Mouse (Mus musculus): ENCODE data around the gene Olfr641. TPM values are rescaled to one million over a fixed set of nuclear protein-coding genes. Genes with fewer than 3 reads are reported as not detected.

Gene Olfr641
- polyA plus RNA-seq (2016; fragmentation: Nextera tagmentation; extraction: Ambion mirVana), result not detected in 2 replicates

DNA sequence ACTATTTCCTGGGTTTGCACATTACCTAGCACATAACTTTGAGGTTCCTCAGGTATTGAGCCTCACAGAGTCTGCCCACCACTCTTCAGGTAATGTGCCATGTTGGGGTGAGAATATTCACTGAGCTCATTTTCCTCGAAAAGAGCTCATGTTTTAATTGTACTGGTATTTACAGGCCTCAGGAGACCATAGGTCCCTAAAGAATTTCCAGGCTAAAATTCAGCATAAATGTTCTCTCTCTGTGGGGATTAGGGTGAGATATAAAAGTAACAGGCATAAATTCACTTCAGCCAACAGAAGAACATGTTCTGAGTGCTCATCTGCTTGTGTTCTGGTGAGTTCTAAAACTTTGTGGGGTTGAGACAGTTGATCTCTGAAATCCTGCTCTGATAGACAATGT lies at the start of gene Olfr641:
Olfr641 (plus strand) TSS at position 301 of the 400 bp plus-strand sequence.
- H3K9me3 ChIP-seq (replicated peaks), result no peaks in the 10 kb centered on the region
- no peaks in the 10 kb centered on the region for H3K27me3 ChIP-seq (replicated peaks)
- no peak within 1 kb of the TSS for H3K27ac ChIP-seq
- no peaks in the 10 kb centered on the region for H3K36me3 ChIP-seq
- H3K9ac ChIP-seq, result no peak within 1 kb of the TSS
- no peaks in the 10 kb centered on the region for H3K4me1 ChIP-seq
- WGBS (ENCODE audit: insufficient replicate concordance), result 43% methylated on average over 1 of the region's 1 CpGs
- no peak within 1 kb of the TSS for H3K4me3 ChIP-seq
- H3K4me2 ChIP-seq, result no peak within 1 kb of the TSS
- ATAC-seq, result no peak

DNA sequence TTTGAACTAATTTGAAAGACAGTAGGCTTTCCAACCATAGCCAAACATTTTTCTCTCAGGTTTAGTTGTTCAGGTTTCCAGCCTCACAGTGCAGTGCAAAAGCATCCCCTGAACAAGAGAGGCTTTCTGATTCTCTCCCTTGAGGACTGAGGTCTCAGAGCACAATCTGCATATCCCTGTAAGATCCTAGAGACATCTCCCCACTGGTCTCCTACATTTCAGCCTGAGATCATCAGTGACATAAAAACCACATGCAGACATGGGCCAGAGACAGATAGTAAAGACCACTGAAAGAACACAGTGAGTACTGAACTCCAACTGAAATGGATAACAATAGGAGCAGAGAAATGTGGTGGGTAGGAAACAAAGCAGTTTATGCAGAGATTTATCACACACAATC lies 36.8 kb upstream of the Olfr641 start, which contains the start of gene Olfr638:
Olfr638 (plus strand) TSS at position 301 of the 400 bp plus-strand sequence.
- no peaks in the 10 kb centered on the region for H3K36me3 ChIP-seq
- H3K4me1 ChIP-seq, result no peaks in the 10 kb centered on the region
- no peak within 1 kb of the TSS for H3K4me2 ChIP-seq
- ATAC-seq, result no peak
- H3K9me3 ChIP-seq (replicated peaks), result no peaks in the 10 kb centered on the region
- H3K4me3 ChIP-seq, result no peak within 1 kb of the TSS
- no peak within 1 kb of the TSS for H3K9ac ChIP-seq
- no peak within 1 kb of the TSS for H3K27ac ChIP-seq
- no peaks in the 10 kb centered on the region for H3K27me3 ChIP-seq (replicated peaks)

DNA sequence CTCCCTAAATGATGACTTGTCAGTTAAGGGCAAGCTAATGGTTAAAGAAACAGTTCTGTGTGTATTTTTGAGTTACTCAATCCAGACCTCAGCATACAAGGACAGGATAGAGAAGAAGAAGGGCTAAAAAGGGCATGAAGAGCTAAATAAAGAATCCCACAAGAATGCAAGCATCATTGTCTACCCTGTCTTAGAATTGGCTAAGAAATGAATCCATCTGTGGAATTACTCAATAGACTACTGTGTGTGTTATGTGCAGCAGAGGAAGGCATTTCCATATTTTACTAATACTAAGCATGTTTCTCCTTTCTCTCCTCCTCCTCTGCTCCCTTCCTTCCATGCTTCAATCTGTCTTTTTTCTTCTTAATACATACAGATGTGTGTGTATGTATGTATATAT lies 36.1 kb upstream of the Olfr641 start:
- H3K27me3 ChIP-seq (replicated peaks), result no peaks in the 10 kb centered on the region
- ATAC-seq, result no peak
- no peaks in the 10 kb centered on the region for H3K9me3 ChIP-seq (replicated peaks)
- H3K4me3 ChIP-seq, result no peak overlapping the region
- H3K36me3 ChIP-seq, result no peaks in the 10 kb centered on the region
- no peak overlapping the region for H3K27ac ChIP-seq
- no peaks in the 10 kb centered on the region for H3K4me1 ChIP-seq
- H3K4me2 ChIP-seq, result no peak overlapping the region
- no peak overlapping the region for H3K9ac ChIP-seq

DNA sequence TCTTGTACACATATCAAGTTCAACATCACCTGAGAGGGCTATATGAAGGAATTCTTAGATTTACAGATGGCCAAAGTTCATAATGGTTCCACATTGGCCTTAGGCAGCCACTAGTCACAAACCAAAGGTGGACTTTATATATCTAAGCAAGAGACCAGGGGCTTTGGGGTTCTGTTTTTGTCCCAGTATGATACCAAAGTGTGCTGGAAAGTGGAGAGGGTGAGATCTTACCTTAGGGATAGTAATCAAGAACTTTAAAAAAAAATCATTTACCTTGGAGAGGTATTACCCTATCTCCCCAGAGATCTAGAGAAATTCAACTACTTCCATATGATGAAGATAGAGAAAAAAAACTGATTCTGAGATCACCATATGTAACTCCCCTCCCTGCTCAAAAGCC lies 18.0 kb upstream of the Olfr641 start, which contains the start of gene Olfr639:
Olfr639 (minus strand) TSS at position 101 of the 400 bp plus-strand sequence.
- Histone ChIP-seq H3K36me3 (no peaks in the 10 kb centered on the region), H3K27ac (no peak within 1 kb of the TSS), H3K4me1 (no peaks in the 10 kb centered on the region), H3K4me2 (no peak within 1 kb of the TSS), H3K4me3 (no peak within 1 kb of the TSS), H3K27me3 (replicated peaks) (no peaks in the 10 kb centered on the region), H3K9me3 (replicated peaks) (no peaks in the 10 kb centered on the region), H3K9ac (no peak within 1 kb of the TSS)
- ATAC-seq, result no peak

DNA sequence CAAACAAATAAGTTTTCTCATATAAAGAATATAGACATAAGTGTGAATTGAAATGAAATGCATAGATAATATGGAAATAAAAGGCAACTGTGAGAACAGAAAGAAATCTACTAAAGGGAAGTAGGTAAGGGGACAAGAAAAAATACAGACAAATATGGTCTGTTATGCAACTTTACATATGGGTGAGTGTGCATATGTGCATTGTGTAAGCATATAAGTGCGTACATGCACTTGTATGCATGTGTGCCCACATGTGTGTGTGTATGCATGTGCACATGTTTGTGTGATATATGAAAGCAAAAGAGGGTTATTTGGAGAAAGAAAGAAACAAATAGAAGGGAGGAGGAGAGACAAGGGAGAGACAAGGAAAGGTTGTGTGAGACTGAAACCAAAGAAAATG lies 16.3 kb upstream of the Olfr641 start:
- no peaks in the 10 kb centered on the region for H3K36me3 ChIP-seq
- no peak for ATAC-seq
- 68% methylated on average over 1 of the region's 1 CpGs for WGBS (ENCODE audit: insufficient replicate concordance)

DNA sequence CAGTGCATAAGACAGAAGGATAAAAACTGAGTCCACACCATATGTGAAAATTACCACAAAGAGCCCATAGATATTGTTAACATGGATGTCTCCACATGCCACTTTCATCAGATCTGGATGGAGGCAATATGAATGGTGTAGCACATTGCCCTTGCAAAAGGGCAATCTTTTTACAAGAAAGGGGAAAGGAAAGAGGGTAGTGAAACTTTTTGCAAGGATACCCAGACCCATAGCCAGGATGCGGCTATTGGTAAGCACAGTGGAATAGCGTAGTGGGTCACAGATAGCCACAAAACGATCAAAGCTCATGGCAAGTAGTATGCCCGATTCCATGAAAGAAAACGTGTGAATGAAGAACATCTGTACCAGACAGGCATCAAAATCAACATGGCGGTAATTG lies 13.6 kb upstream of the Olfr641 start:
- WGBS (ENCODE audit: insufficient replicate concordance), result 77% methylated on average over 6 of the region's 6 CpGs
- Histone ChIP-seq H3K27ac (no peak overlapping the region), H3K4me2 (no peak overlapping the region), H3K4me3 (no peak overlapping the region), H3K9ac (no peak overlapping the region), H3K36me3 (no peaks in the 10 kb centered on the region), H3K27me3 (replicated peaks) (no peaks in the 10 kb centered on the region), H3K9me3 (replicated peaks) (no peaks in the 10 kb centered on the region), H3K4me1 (no peaks in the 10 kb centered on the region)
- ATAC-seq, result no peak

More for the DNA sequence above, 16.3 kb upstream of the Olfr641 start:
- Histone ChIP-seq H3K27ac (no peak overlapping the region), H3K9ac (no peak overlapping the region), H3K27me3 (replicated peaks) (no peaks in the 10 kb centered on the region), H3K4me2 (no peak overlapping the region), H3K4me1 (no peaks in the 10 kb centered on the region), H3K4me3 (no peak overlapping the region), H3K9me3 (replicated peaks) (no peaks in the 10 kb centered on the region)

DNA sequence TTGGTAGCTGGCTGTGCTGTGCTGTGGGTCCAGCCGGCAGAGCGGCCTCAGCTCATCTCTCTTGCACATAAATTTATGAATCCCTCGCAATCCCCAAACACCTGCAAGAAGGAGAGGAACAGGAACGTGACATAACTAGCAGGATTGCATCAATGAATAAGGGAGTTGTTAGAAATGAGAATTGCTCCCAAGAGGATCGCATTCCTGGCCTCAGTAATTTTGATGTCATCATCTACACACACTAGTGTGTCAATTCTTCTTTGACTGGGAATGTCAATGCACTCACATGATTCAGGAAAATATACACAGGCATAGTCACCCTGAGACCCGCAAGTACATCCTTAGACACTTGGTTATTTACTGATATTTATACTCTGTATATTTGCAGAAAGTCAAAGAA lies 9.8 kb upstream of the Olfr641 start, which contains the start of gene Olfr640:
Olfr640 (minus strand) TSS at position 101 of the 400 bp plus-strand sequence.
- no peak for ATAC-seq
- Histone ChIP-seq H3K36me3 (no peaks in the 10 kb centered on the region), H3K4me2 (no peak within 1 kb of the TSS), H3K4me3 (no peak within 1 kb of the TSS), H3K4me1 (no peaks in the 10 kb centered on the region), H3K9ac (no peak within 1 kb of the TSS), H3K27ac (no peak within 1 kb of the TSS), H3K27me3 (replicated peaks) (no peaks in the 10 kb centered on the region), H3K9me3 (replicated peaks) (no peaks in the 10 kb centered on the region)
- WGBS (ENCODE audit: insufficient replicate concordance), result 65% methylated on average over 6 of the region's 6 CpGs

DNA sequence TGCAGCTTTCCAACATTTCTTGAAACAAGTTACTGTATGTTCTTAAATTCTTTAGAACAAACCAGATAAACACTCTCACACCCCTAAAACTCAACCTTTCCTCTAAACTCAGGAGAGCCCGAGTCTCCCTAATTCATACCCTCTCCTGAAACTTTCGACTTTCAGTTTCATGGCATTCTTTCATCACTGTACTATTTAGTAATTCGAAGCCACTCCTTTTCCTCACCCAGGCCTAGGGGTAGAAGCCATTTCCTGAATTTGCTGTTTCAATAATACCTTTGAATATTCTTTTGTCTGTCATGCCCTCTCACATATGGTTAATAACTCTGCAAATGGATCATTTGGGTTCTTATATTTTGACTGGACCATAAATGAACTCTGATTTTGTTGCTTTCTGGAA lies 8.3 kb upstream of the Olfr641 start:
- no peaks in the 10 kb centered on the region for H3K9me3 ChIP-seq (replicated peaks)
- H3K27me3 ChIP-seq (replicated peaks), result no peaks in the 10 kb centered on the region
- 62% methylated on average over 3 of the region's 3 CpGs for WGBS (ENCODE audit: insufficient replicate concordance)
- H3K4me2 ChIP-seq, result no peak overlapping the region
- no peak for ATAC-seq
- H3K36me3 ChIP-seq, result no peaks in the 10 kb centered on the region
- no peak overlapping the region for H3K4me3 ChIP-seq
- H3K27ac ChIP-seq, result no peak overlapping the region
- no peak overlapping the region for H3K9ac ChIP-seq
- no peaks in the 10 kb centered on the region for H3K4me1 ChIP-seq

DNA sequence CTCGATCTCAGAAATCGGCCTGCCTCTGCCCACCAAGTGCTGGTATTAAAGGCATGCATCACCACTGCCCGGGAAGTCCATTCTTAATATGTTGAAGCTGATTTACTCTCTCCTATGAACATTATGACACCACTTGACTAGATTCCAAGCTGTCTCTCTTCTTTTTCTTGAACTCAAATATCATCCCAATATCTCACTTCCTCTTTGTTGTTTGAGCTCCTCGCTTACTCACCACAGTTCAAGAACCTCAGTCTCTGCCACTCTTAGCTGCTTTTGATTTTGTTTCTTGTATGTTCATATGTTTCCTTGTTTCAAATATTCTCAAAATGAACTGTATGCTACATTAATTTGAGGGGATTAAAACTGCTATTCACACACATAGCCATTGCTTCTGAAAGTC lies 15.5 kb downstream of the Olfr641 start:
- ATAC-seq, result no peak
- Histone ChIP-seq H3K27ac (no peak overlapping the region), H3K9ac (no peak overlapping the region), H3K4me1 (no peaks in the 10 kb centered on the region), H3K9me3 (replicated peaks) (no peaks in the 10 kb centered on the region), H3K4me3 (no peak overlapping the region), H3K4me2 (no peak overlapping the region), H3K36me3 (no peaks in the 10 kb centered on the region), H3K27me3 (replicated peaks) (no peaks in the 10 kb centered on the region)
- 69% methylated on average over 4 of the region's 4 CpGs for WGBS (ENCODE audit: insufficient replicate concordance)

DNA sequence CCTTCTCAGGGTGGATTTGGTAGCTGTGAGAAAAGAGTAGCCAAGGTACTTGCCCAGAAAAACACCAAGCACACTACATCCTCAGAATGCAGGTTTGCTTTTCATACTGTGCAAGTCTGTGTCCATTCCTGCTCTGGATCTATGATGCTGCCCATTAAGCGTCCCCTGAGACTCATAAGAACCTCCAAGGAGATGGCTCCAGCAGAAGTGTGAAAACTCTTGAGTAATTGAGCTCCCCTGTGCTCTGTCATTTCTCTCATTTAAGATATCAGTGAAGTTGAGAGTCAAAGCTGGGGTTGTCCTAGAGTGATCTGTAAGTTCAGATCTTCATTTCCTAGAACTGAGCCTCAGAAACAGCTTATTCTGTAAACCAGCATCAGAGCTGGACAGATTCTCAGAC lies 17.3 kb downstream of the Olfr641 start, which contains the start of gene Olfr642:
Olfr642 (minus strand) TSS at position 101 of the 400 bp plus-strand sequence.
- Histone ChIP-seq H3K4me2 (no peak within 1 kb of the TSS), H3K9ac (no peak within 1 kb of the TSS), H3K9me3 (replicated peaks) (no peaks in the 10 kb centered on the region), H3K4me1 (no peaks in the 10 kb centered on the region), H3K27ac (no peak within 1 kb of the TSS), H3K27me3 (replicated peaks) (no peaks in the 10 kb centered on the region), H3K4me3 (no peak within 1 kb of the TSS), H3K36me3 (no peaks in the 10 kb centered on the region)
- ATAC-seq, result no peak
- WGBS (ENCODE audit: insufficient replicate concordance), result 44% methylated on average over 1 of the region's 1 CpGs

DNA sequence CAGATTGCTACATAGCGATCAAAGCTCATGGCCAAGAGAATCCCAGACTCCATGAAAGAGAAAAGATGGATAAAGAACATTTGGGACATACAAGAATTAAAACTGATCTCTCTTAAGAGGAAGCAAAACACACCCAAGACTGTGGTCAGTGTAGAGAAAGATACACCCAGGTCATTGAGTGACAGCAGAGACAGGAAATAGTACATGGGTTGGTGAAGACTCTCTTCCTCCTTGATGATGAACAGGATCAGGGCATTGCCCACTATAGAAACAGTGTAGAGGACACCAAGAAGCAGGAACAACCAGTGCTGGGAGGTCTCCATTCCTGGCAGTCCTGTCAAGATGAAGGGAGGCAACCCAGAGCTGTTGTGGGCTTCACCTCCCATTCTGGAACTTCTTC lies 24.0 kb downstream of the Olfr641 start:
- no peak for ATAC-seq
- H3K9me3 ChIP-seq (replicated peaks), result no peaks in the 10 kb centered on the region
- 60% methylated on average over 1 of the region's 1 CpGs for WGBS (ENCODE audit: insufficient replicate concordance)
- H3K27me3 ChIP-seq (replicated peaks), result no peaks in the 10 kb centered on the region
- no peak overlapping the region for H3K4me2 ChIP-seq
- no peak overlapping the region for H3K27ac ChIP-seq
- H3K9ac ChIP-seq, result no peak overlapping the region
- no peaks in the 10 kb centered on the region for H3K36me3 ChIP-seq
- no peaks in the 10 kb centered on the region for H3K4me1 ChIP-seq
- H3K4me3 ChIP-seq, result no peak overlapping the region

DNA sequence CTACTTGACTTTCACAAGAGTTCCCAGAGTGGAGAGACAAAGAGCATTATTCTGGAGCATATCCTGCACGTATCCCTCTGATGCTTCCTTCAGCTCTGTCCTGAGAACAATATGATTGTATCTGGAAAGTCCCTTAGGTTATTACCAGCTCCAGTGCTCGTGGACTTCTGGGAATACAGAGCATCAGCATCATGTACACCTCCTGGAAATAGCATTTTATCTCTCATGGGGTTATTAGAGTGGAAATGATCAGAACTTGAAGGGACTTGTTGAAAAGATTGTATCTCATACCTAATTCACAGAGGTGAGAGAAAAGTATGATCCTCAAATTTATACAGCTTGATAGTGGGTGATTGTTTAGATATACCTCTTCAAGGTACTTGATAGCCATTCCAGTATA lies 26.1 kb downstream of the Olfr641 start, which contains the start of gene 4930516K23Rik:
4930516K23Rik (minus strand) TSS at position 101 of the 400 bp plus-strand sequence.
- Histone ChIP-seq H3K9me3 (replicated peaks) (no peaks in the 10 kb centered on the region), H3K27me3 (replicated peaks) (no peaks in the 10 kb centered on the region), H3K4me1 (no peaks in the 10 kb centered on the region), H3K4me2 (no peak within 1 kb of the TSS), H3K9ac (no peak within 1 kb of the TSS), H3K4me3 (no peak within 1 kb of the TSS), H3K36me3 (no peaks in the 10 kb centered on the region), H3K27ac (no peak within 1 kb of the TSS)
- WGBS (ENCODE audit: insufficient replicate concordance), result 48% methylated on average over 2 of the region's 2 CpGs
- no peak for ATAC-seq

DNA sequence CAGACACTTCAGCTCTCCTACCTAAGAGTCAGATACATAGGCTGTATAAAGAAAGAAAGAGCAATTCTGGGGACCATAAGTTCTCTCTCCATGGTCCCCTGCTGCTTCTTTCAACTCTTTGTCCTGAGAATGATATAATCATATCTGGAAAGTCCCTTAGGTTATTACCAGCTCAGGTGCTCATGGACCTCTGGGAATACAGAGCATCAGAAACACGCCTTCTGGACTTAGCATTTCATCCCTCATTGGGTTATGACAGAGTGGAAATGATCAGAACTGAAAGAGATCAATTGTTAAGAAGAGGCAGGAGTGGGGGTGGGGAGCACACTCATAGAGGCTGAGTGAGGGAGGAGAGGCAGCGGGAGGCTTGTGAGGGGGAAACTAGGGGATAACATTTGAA lies 36.5 kb downstream of the Olfr641 start, which contains the start of gene Olfr644:
Olfr644 (minus strand) TSS at position 101 of the 400 bp plus-strand sequence.
- ATAC-seq, result no peak
- Histone ChIP-seq H3K27me3 (replicated peaks) (no peaks in the 10 kb centered on the region), H3K4me1 (no peaks in the 10 kb centered on the region), H3K9ac (no peak within 1 kb of the TSS), H3K4me3 (no peak within 1 kb of the TSS), H3K27ac (no peak within 1 kb of the TSS), H3K9me3 (replicated peaks) (no peaks in the 10 kb centered on the region), H3K36me3 (no peaks in the 10 kb centered on the region), H3K4me2 (no peak within 1 kb of the TSS)
- 63% methylated on average over 2 of the region's 2 CpGs for WGBS (ENCODE audit: insufficient replicate concordance)

Data from liver, embryonic 12.5 days (tissue).